Mouse (Mus musculus) T-cell, adult 2 months (primary cell): Measurements from ENCODE around the gene Osgep.
"Not testable (repeated sequence)": the region's sequence is repeated elsewhere in the genome, so short reads cannot be mapped to it uniquely, and the experiment has no call there.

Source experiments
- DNase-seq: peaks from one replicate; pipeline ENCODE4 v3.0.0; 2022; ENCODE audit warnings: low spot score

Gene Osgep

DNA sequence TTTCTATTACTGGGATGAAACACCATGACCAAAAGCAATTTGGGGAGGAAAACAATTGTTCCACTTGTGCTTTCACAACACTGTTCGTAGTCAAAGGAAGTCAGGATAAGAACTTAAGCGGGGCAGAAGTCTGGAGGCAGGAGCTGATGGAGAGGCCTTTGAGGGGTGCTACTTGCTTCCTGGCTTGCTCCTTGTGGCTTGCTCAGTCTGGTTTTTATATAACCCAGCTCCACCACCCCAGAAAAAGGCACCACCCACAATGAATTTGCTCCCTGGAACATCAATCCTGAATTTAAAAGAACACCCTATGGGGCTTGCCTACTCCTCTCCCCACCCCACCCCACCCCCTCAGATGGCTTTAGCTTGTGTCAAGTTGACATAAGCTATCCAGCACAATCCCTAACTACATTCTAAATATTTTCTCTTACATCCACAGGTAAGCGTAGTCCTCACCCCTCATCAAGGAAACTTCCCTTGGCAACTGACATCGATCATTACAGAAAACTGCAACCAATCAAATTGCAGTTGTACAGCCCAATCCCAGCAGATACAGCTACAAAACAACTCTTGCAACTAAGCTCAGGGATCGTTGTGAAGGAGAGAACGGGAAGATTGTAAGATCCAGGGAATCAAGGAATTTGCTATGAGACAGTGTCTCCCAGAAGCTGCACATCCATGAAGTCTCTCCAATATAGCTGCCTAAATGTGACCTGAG, 48.3 kb downstream of the Osgep start:
- no peak for DNase-seq

DNA sequence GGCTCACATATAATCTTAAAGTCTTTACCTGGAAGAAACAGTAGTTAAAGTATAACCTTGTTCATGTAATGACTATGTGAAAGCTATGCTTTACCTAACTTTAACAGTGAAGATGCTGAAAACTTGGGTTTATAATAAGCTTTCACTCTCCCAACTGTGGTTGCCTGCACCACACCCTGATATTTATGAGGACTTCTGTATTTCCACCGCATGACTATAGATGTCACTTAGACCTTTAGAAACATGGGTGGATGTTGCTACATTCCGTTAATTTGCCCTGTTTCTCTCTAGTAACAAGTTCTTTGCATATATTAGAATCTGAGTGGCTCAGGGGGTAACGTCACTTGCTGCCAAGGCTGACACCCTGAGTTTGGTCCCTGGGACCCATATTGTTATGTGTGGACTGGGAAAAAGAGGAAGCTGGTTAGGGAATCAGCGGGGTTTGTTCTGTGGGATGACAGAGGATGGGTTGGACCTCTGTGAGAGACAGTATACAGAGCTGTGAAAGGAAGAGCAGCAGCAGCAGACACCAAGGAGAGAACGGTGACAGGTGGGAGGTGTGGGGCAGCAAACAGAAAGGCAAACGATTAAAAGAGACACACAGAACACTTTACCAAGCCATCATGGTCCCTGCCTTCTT, 49.0 kb downstream of the Osgep start:
- no peak for DNase-seq

DNA sequence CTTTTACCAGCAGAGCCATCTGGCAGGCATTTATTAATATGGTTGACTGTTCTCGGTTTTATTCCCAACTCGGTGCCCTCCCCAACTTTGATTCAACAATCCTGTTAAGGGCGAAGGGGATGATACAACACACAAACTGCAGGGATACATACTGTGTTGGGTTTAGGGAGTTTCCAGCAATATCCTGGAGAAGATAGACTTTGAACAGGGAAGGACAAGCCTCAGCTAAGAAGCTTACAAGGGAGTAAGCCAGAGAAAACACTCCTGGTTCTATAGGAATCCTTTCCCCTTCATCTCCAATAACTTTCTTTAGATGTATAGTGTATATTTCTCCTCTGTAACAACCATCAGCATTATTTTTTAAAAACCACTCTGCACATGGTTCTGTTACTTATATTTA, 49.5 kb downstream of the Osgep start:
- DNase-seq, result no peak

DNA sequence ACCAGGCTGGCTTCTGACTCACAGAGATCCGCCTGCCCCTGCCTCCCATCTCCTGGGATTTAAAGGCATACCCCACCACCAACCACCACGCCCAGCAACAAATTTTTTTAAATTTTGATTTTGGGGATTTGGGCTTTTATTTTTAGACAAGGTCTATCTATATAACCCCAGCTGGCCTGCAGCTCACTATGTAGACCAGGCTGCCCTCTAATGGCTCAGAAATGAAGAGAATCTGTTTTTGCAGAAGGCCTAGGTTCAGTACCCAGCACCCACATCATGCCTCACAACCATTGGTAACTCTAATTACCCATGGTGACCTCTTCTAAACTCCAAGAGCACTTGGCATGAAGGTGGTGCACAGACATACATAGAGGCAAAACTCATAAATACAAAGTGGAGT, 53.4 kb downstream of the Osgep start:
- no peak for DNase-seq

DNA sequence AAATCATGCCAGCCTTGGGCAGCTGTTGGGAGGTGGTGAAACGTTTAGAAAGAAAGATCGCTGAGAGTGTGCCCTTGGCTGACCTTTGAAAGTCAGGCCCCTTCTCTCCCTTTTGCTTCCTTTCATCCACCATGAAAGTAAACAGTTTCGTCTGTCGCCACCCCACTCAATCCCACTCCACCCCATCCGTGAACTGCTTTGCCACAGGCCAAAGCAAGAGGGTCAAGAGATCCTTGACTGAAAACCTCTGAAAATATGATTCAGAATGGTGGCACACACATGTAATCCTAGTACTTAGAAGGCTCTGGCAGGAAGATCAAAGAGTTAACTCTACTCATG, 53.9 kb downstream of the Osgep start:
- DNase-seq, result no peak

DNA sequence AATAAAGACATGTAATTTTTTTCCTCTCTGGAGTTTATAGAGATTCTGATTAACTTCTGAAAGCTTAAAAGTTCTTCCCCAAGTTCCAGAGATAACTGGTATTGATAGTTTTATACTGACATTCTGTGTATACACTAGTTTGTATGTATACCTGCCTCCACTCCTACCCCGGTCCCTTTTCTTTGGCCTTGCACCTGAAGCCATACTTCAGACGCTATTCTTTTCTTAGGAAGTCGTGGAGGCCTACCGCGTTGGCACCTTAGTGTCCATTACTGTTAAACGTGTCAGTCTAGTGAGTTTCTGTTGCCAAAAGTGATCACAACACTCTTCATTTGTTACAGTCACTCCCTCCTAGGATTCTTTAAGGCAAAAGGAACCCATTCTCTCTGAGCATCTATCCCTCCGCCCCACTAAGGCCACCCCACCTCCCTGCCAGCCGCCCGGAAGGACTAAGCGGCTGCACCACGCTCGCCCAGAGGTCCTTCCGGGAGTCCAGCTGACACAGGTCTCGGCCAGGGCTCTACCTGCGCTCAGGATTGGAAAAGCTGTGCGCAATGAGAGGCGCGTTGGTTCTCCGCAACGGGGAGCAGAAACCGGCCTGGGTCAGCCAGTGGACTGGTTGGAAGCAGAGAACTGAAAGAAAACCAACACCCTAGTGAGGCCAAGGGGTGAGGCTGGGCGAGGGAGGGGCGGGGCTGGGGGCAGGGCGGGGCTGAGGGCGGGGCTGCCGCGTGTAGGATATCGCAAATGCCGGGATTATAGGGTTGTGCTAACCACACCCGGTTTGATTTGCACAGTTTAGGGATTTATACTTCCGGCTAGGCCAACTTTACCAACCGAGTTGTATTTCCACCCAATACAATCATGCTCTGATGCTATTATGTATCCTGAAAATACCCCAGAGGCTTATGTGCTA, 54.5 kb downstream of the Osgep start, which contains the start of gene Tep1:
TSS of gene Tep1 (minus strand) at position 672 of the 916 bp plus-strand sequence.
- peak; percentile 78 for DNase-seq

DNA sequence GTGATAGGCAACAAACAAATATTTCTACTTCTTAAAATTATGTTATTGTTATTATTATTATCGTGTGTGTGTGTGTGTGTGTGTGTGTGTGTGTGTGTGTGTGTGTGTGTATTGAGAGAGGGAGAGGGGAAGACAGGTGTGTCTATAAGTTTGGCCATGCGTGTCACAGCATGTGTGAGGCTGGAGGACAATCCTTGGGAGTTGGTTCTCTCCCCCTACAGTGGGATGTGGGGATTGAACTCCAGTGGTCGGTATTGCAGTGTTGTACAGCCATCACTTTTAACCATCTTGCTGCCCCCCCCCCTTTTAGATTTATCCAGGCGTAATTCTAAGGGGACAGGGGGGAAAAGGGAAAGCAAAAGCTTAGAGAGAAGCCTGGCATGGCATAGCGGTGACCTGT, 56.0 kb downstream of the Osgep start:
- DNase-seq, result no peak

DNA sequence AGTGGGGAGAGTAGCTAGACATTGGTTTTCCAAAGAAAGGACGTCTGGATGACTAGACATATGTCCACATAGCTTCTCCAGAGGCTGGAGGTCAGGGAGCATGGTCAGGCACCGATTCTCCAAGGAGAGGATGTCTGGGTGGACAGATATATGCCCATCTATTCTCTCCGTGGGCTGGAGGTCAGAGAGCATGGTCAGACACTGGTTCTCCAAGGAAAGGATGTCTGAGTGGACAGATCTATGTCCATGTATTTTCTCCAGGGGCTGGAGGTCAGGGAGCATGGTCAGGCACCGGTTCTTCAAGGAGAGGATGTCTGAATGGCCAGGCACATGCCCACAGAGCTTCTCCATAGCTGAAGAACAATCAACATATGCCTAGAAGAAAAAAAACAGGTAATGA, 56.5 kb downstream of the Osgep start:
- no peak for DNase-seq

DNA sequence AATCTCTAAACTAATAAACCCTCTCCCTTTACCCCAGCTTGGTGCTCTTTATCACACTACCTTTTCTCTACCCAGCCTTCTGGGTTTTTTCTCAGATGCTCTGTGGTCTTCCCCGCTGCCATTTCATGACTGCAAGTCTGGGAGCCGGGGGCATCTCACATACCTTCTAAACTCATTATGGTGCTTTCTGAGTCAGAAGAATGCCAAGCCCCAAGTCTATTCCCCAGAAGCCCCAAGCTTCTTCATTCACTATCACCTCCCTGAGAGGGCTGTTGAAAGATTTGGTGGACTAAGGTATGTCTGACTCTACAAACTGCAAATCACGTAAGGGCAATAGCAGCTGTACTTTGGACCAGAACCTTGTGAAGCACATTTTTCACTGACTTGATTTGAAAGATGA, 57.7 kb downstream of the Osgep start:
- DNase-seq, result no peak

DNA sequence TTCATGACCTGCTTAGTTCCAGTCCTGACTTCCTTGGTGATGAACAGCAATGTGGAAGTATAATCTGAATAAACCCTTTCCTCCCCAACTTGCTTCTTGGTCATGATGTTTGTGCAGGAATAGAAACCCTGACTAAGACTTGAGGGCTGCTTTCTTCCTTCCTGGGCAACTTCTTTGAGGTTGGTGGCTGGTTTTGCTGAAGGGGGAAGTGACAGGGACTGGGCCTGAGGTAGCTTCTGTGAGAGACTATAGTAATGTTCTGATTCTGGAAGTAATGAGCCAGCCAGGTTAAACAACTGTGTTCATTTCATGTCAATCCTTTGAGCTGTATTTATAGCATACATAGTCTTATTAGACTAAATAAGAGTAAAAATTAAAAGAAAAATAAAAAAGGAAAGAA, 59.7 kb downstream of the Osgep start:
- DNase-seq, result not testable (repeated sequence)

DNA sequence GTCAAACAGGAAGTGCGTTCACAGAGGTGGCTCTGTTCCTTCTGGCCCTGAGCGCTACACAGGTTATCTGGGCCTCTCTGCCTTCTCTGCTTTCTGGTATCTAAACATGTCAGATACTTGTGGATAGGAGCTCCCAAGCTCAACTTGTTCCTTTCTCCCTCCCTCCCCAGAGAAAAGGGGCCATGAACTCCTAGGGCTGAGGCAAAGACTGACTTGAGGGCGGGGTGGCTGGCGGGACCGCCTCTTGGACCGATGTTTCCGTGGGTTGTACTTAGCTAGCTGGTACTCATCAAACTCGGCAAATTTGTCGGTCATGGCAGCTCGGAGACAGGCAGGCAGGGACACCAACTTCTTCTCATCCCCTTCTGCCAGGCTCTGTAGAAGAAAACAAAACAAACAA, 62.1 kb downstream of the Osgep start:
- no peak for DNase-seq
